Mouse (Mus musculus): ENCODE results near the gene Tekt1. TPM values are rescaled to one million over a fixed set of nuclear protein-coding genes. Genes with fewer than 3 reads are reported as not detected.
"Not testable (repeated sequence)": the region's sequence is repeated elsewhere in the genome, so short reads cannot be mapped to it uniquely, and the experiment has no call there.

Gene Tekt1
- total RNA-seq, 2 experiments from 2014 or later, result 2.0 to 3.3 TPM

DNA sequence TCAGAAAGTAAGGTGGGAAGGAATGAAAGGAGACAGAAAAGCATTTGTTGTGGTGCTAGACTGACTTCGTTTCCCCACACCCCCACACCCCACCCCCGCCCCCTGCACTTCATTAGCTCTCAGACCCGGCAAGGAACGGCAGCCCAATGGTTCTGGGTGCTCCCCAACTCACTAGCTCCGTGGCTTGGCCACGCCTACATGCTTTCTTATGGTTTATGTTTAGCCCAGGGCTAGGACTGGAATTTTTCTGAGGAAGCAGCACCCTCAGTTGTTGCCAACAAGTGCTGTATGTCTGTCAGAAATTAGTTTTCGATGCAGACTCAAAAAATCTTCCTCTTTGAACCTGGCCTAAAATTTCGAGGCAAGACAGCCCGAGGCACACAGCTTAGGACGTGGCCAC, 13.7 kb downstream of the Tekt1 start:
- no peak for TF ChIP-seq CTCF (conservative IDR thresholded peaks at IDR 0.05)
- H3K4me3 ChIP-seq, result no peak overlapping the region
- DNase-seq (ENCODE audit: low spot score in 2 of 2), result no peak
- peak overlapping the region; percentile 79 for H3K27ac ChIP-seq

DNA sequence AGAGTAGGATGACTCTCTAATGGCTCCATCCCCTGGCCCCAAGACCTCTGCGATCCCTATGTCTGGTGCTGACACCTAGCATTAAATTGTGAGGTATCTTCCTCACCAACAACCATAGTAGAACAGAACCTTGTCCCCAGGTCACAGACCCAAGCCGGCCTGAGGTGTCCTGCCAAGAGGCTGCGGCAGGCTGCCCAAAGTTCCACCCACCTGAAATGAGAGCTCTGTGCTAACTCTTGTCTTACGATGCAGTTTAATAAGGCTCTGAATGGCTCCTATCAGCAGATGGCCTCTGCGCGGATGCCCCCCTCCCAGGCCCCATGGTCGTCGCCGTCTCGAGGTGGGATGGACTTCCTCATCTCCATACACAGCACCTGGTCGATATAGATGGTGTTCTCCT, 17.8 kb downstream of the Tekt1 start:
- DNase-seq (ENCODE audit: low spot score in 2 of 2), result no peak
- no peak overlapping the region for H3K4me3 ChIP-seq
- no peak for TF ChIP-seq CTCF (conservative IDR thresholded peaks at IDR 0.05)
- H3K27ac ChIP-seq, result no peak overlapping the region

DNA sequence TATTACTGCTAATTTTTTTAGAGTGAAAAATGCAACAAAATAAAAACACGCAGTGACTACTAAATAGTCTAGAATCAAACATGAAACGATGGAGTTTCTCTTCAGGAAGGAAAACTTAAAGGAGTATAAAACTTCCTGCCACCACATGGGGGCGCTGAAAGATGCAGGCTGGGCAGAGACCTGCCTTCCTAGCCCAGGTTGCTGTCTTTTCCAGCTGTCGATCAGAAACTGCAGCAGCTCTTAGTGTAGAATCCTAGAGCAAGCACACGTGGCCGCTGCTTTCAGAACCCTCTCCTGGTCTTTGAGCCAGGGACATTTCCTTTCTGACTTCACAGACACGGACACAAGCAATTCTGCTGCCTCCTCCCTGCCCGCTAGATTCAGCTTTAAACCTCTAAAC, 18.3 kb downstream of the Tekt1 start:
- peak; percentile 87 for TF ChIP-seq CTCF (conservative IDR thresholded peaks at IDR 0.05)
- no peak overlapping the region for H3K27ac ChIP-seq
- no peak overlapping the region for H3K4me3 ChIP-seq
- DNase-seq (ENCODE audit: low spot score in 2 of 2), result peak in 1 of 2 experiments; percentile 69

DNA sequence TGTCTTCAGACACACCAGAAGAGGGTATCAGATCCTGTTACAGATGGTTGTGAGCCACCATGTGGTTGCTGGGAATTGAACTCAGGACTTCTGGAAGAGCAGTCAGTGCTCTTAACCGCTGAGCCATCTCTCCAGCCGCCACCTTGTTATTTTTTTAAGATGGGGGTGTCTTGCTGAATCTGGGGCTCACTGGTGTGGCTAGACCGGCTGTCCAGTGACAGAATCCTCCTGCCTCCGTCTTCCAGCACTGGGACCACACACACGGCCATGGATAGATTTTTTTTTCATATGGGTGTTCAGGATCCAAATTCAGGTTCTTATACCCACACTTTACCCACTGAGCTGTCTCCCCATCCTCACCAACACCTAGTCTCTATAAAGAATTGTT, 19.0 kb downstream of the Tekt1 start:
- DNase-seq (ENCODE audit: low spot score in 2 of 2); H3K4me3 ChIP-seq; H3K27ac ChIP-seq: not testable (repeated sequence)

DNA sequence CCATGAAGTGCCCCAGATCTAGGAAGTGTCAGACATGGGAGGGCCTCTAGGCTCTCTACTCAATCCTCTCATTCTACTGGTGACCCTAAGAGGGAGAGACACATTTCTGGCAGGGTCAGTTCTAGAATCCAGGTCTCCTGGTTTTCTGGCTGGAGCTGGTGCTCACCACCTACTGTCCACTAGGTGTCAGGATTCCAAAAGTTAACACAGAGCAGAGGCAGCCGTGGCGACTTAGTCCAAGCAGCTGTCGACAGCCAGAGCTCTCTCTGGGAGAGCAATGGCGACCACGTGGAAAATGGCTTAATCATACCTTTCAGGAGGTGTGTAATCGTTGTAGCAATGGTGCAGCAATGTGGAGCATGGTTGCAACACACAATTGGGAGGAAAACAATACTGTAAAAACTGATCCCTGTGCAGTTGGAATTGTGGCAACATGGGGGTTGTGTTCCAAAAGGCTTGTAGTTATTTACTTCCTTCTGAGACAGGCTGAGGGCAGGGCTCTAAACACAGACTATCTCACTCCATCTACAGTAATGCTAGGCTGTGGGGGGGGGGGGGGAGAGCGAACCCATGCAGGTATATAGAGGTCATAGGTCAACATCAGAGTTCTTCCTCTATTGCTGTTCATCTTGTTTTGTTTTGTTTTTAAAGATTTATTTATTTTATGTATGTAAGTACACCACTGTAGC, 19.5 kb downstream of the Tekt1 start:
- DNase-seq (ENCODE audit: low spot score in 2 of 2), result peak; percentile 59 to 65
- no peak overlapping the region for H3K4me3 ChIP-seq
- no peak overlapping the region for H3K27ac ChIP-seq
- TF ChIP-seq CTCF (conservative IDR thresholded peaks at IDR 0.05), result peak; percentile 93

DNA sequence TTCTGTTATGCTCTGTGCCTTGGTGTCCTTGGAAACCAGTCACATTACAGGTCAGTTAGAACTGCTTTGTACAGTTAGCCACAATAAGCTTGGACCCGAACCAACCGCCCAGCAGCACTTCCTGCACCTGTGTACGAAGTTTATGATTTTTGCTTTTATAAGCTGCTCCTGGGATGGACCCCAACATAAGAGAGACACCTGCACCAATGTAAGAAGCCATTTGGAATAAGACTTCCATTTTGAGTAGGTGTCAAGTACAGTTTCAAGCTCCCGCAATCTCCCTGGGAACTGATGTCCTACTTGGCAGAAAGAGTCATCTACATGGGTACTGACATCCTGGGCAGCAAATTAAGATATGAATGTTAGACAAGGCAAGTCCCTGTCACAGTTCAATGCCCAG, 22.5 kb downstream of the Tekt1 start:
- H3K27ac ChIP-seq, result no peak overlapping the region
- no peak for DNase-seq (ENCODE audit: low spot score in 2 of 2)
- no peak for TF ChIP-seq CTCF (conservative IDR thresholded peaks at IDR 0.05)
- no peak overlapping the region for H3K4me3 ChIP-seq

DNA sequence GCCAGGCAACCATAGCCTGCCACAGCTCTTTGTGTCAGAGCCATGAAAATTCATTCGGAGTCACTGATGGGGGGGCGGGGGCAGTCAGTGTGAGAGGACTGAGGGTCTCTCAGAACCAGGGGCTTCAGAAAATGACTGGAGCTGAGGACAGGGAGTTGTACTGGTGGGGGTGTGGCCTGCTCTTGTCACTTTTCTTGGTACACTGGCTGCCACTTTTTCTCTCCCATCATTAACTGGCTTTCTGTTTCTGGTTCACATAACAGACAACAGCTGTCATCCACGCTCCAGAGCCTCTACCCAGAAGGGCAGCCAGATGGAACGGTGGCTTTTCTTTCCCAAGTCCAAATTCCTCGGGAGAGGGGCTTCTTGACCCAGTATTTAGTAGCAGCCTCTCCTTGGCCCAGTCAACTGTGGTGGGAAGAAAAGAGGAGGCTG, 23.8 kb downstream of the Tekt1 start:
- Histone ChIP-seq H3K27ac (no peak overlapping the region), H3K4me3 (no peak overlapping the region)
- peak in 1 of 2 experiments; percentile 12 for DNase-seq (ENCODE audit: low spot score in 2 of 2)
- no peak for TF ChIP-seq CTCF (conservative IDR thresholded peaks at IDR 0.05)

DNA sequence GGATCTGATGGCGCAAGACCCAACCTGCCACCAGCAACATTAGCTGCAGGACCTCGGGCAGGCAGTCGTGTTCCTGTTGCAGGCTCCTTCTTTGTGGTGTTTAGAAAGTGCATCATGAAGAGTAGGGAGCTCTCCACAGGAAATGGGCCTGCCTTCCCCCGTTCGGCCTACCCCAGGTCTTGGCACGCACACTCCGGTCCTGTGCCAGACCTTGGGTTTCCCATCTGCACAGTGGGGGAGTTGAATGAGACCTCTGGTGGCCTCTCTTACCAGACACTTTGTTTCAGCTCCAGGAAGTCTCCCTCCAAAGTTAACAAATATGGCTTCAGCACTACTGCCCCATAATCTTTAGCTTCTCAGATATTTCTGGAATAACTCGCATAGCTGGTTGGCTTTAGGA, 25.5 kb downstream of the Tekt1 start:
- no peak for DNase-seq (ENCODE audit: low spot score in 2 of 2)
- no peak overlapping the region for H3K27ac ChIP-seq
- no peak overlapping the region for H3K4me3 ChIP-seq
- TF ChIP-seq CTCF (conservative IDR thresholded peaks at IDR 0.05), result no peak

DNA sequence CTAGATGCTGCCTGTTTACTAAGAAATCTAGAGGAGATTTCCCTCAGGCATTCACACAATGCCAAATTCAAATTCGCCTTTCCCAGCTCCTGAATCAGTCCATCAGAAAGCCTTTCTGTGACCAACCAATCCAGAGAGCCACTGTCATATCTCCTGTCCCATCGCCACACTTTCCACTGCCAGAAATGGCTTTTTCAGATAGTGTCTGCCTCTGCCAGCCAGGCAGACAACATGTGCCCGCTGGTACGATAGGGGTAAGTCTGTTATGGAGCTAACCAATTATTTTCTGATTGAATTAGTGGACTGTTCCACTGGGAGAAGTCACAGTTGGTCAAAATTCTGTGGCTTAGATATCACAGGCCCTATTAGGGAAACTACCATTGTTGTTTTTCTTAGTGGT, 27.6 kb downstream of the Tekt1 start:
- no peak for TF ChIP-seq CTCF (conservative IDR thresholded peaks at IDR 0.05)
- DNase-seq (ENCODE audit: low spot score in 2 of 2), result no peak
- Histone ChIP-seq H3K27ac (no peak overlapping the region), H3K4me3 (no peak overlapping the region)

DNA sequence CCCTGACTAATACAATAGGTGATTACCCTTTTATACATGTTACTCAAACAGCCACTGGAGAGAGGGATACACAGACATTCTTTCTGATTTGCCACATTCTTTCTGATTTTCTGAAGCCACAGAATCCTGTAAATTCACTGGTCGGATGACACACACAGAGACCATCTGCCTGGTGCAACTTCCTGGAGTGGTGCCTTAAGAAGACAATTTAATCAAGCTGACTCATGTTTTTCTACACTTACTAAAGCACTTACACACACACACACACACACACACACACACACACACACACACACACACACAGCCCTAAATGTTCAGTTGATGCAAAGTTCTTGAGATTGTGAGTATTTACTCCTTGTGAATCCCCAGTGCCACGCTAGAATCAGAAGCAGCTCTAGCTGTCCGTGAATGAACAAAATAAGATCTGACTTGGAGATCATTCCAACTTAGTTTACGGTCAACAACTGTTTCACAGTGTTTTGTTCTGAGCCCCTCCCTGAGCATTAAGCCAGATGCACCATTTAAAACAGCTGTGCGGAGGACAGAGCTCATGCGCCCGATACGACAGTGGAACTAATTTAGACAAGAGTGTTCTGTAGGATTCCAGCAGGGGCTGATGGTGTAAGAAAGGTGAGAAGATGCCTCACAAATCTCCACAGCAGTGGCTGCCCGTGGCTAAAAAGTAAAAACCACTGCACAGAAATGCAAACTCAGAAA, 29.1 kb downstream of the Tekt1 start:
- no peak overlapping the region for H3K4me3 ChIP-seq

DNA sequence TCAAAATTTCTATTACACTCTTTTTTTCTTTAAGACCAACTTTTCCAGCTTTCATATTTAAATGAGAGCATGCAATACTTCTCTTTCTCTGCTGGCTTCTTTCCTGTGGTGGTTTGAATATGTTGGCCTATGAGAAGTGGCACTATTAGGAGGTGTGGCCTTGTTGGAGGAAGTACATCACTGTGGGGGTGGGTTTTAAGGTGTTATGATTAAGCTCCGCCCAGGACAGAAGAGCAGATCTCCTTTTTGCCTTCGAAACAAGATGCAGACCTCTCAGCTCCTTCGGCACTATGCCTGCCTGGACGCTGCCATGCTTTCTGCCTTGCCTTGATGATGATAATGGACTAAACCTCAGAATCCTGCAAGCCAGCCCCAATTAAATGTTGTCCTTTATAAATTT, 36.5 kb downstream of the Tekt1 start:
- no peak for TF ChIP-seq CTCF (conservative IDR thresholded peaks at IDR 0.05)
- Histone ChIP-seq H3K4me3 (no peak overlapping the region), H3K27ac (no peak overlapping the region)
- no peak for DNase-seq (ENCODE audit: low spot score in 2 of 2)

More for the DNA sequence above, 29.1 kb downstream of the Tekt1 start:
- no peak for TF ChIP-seq CTCF (conservative IDR thresholded peaks at IDR 0.05)
- DNase-seq (ENCODE audit: low spot score in 2 of 2), result peak; percentile 49 to 70
- no peak overlapping the region for H3K27ac ChIP-seq

DNA sequence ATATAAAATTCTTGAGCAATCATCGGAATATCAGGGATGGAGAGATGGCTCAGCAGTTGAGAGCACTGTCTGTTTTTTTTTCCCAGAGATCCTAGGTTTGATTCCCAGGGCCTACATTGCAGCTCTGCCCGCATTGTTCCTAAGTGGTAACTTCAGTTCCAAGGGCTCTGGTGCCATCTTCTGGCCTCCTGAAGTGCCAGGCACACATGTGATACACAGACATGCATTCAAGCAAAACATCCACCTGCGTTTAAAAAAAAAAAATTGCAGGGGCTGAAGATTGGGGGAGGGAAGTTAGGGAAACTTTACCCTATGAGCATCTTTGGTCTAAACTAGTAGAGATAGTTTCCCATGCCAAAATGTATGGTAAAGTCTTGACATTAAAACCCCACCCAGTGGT, 37.8 kb downstream of the Tekt1 start:
- DNase-seq (ENCODE audit: low spot score in 2 of 2), result no peak
- H3K4me3 ChIP-seq, result no peak overlapping the region
- TF ChIP-seq CTCF (conservative IDR thresholded peaks at IDR 0.05), result peak; percentile 78

DNA sequence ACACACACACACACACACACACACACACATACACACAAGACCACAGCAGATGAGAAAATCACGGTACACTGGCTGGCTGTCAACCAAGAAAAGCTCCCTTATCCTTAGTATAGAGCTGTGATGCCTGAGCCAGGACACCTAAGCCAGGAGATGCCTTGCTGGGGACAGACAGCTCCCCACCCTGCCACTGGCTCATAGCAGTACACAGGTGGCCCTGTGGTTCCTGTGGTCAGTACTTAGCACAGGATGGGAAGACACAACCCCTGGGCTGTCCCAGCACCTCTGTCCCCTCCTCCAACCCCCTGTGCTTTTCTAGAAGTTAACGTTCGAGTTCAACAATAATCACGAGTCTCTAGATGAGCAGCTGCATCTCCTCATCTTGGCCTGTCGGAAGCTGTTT, 44.2 kb downstream of the Tekt1 start:
- Histone ChIP-seq H3K27ac (no peak overlapping the region), H3K4me3 (no peak overlapping the region)
- no peak for DNase-seq (ENCODE audit: low spot score in 2 of 2)
- TF ChIP-seq CTCF (conservative IDR thresholded peaks at IDR 0.05), result no peak

More for the DNA sequence above, 37.8 kb downstream of the Tekt1 start:
- H3K27ac ChIP-seq, result no peak overlapping the region

Measured in layer of hippocampus, adult 2 months (tissue).